In genomic region chr17:63465239-63465638, GRCm38 (mm10) we compare ENCODE assay signal across 13 mouse cellular contexts. TPM values are rescaled to one million over a fixed set of nuclear protein-coding genes. Genes with fewer than 3 reads are reported as not detected.
A peak's percentile ranks its signal among the peaks of the same experiment; 100 is the strongest.
DNase-seq lines count a peak whose midpoint lies in the region; ATAC-seq and TF ChIP-seq lines count a peak whose summit lies in the region.
"Had no signal": no experiment of that assay in that cellular context is flagged by ENCODE, and none has a peak within 500 bp of the region (broad histone marks: within the 10 kb centered on the region; RNA-seq: fewer than 3 reads in every experiment).

No protein-coding gene starts in this region.

- no peaks in the 10 kb centered on the region for H3K4me1 ChIP-seq in forebrain, postnatal 0 days (ENCODE audit: insufficient read depth)

- peak; percentile 62 for ATAC-seq in forebrain, postnatal 0 days
- ATAC-seq: CD4-positive, CD25-positive, alpha-beta regulatory T cell, adult 4 months had no signal

- 0 out of 2 replicates have a peak, but pooled peaks cover 4% of the 10 kb centered on the region for H3K36me3 ChIP-seq in forebrain, postnatal 0 days (ENCODE audit: insufficient read depth)

- no peak overlapping the region for H3K4me3 ChIP-seq in layer of hippocampus, adult 2 months
- H3K4me3 ChIP-seq in forebrain, postnatal 0 days (ENCODE audit: low read depth, low read length): no peak overlapping the region
- H3K4me3 ChIP-seq: myocyte had no signal

- no peak overlapping the region for H3K9ac ChIP-seq in forebrain, postnatal 0 days

- no peak for TF ChIP-seq CTCF in layer of hippocampus, adult 2 months (conservative IDR thresholded peaks at IDR 0.05)
- TF ChIP-seq CTCF in forebrain, postnatal 0 days (IDR thresholded peaks at IDR 0.05; ENCODE audit: low read depth): no peak

- peak; percentile 49 to 74 for DNase-seq in layer of hippocampus, adult 2 months (ENCODE audit: low spot score in 2 of 2)
- DNase-seq in layer of hippocampus, postnatal 10 days (ENCODE audit: low spot score in 2 of 2): no peak
- DNase-seq in adipocyte (ENCODE audit: low spot score): peak; percentile 32
- peak; percentile 39 to 46 for DNase-seq in cerebellum, adult 18-20 months
- peak; percentile 50 for DNase-seq in forebrain, postnatal 0 days
- no peak for DNase-seq in spleen, adult 18-20 months
- DNase-seq in spleen, postnatal 10 days (ENCODE audit: low spot score in 2 of 2): no peak
- DNase-seq: embryo, embryonic 11 days; kidney, adult 9 months; lung, postnatal 4 days; right cerebral cortex, postnatal 25 days had no signal

- no peak overlapping the region for H3K4me2 ChIP-seq in forebrain, postnatal 0 days (ENCODE audit: low read depth)

- no peaks in the 10 kb centered on the region for H3K27me3 ChIP-seq in forebrain, postnatal 0 days (ENCODE audit: insufficient read depth, low read length)

- H3K9me3 ChIP-seq in forebrain, postnatal 0 days (ENCODE audit: low read length): no peaks in the 10 kb centered on the region

- 0 out of 2 replicates have a peak overlapping the region, but pooled peaks have one; percentile 28 for H3K27ac ChIP-seq in layer of hippocampus, adult 2 months
- no peak overlapping the region for H3K27ac ChIP-seq in forebrain, postnatal 0 days (ENCODE audit: low read depth, low read length)

- 32% methylated on average over 1 of the region's 1 CpGs for WGBS in forebrain, postnatal 0 days

RNA-seq across cellular contexts. Expression of gene Fbxl17, which starts 34.6 kb away (rescaled TPM):
- 10 to 100 TPM; 55.3 to 58.6 TPM for total RNA-seq in layer of hippocampus, adult 2 months (2021)
- 10 to 100 TPM; 58.7 to 62.7 TPM for total RNA-seq in layer of hippocampus, postnatal 10 days (2021)
- 27.3 and 32.0 TPM in 2 replicates for total RNA-seq in forebrain, postnatal 0 days (2014; rRNA removed)
- polyA plus RNA-seq in forebrain, postnatal 0 days (2015; fragmentation: Nextera tagmentation; extraction: Ambion mirVana): 9.5 and 10.7 TPM in 2 replicates

Comparison
In these comparisons a context has a peak if more than half of its experiments do, and no peak if none do; other contexts are left out.
1. DNase-seq: peak in layer of hippocampus, adult 2 months (2 of 2), adipocyte (single experiment), cerebellum, adult 18-20 months (2 of 2) and forebrain, postnatal 0 days (single experiment); none in layer of hippocampus, postnatal 10 days (0 of 2), spleen, adult 18-20 months (0 of 2) and spleen, postnatal 10 days (0 of 2).